Mouse (Mus musculus): ENCODE results near the gene Slc15a3.

Gene Slc15a3

GRCm38 (mm10) chr19:10869241-10869885, 29.8 kb downstream of the Slc15a3 start:
- no peak for DNase-seq (ENCODE audit: low spot score in 2 of 2)

GRCm38 (mm10) chr19:10869886-10870527, 30.5 kb downstream of the Slc15a3 start, which contains the start of gene Tmem132a:
Tmem132a (minus strand) TSS chr19:10869940.
- DNase-seq (ENCODE audit: low spot score in 2 of 2), result no peak

GRCm38 (mm10) chr19:10870676-10871075, 31.1 kb downstream of the Slc15a3 start:
- no peak for DNase-seq (ENCODE audit: low spot score in 2 of 2)

GRCm38 (mm10) chr19:10871328-10871961, 31.9 kb downstream of the Slc15a3 start:
- no peak for DNase-seq (ENCODE audit: low spot score in 2 of 2)

- DNase-seq (ENCODE audit: low spot score in 2 of 2), result no peak
Observed at GRCm38 (mm10) chr19:10878201-10878837, 38.8 kb downstream of the Slc15a3 start.

- DNase-seq (ENCODE audit: low spot score in 2 of 2), result peak; percentile 34 to 56
Observed at GRCm38 (mm10) chr19:10880085-10880974, 40.8 kb downstream of the Slc15a3 start.

GRCm38 (mm10) chr19:10880975-10881425, 41.5 kb downstream of the Slc15a3 start:
- DNase-seq (ENCODE audit: low spot score in 2 of 2), result no peak

GRCm38 (mm10) chr19:10881426-10882154, 42.1 kb downstream of the Slc15a3 start, which contains the start of gene Tmem109:
Tmem109 (minus strand) TSS chr19:10882001.
- DNase-seq (ENCODE audit: low spot score in 2 of 2), result peak; percentile 72 to 81

- no peak for DNase-seq (ENCODE audit: low spot score in 2 of 2)
Observed at GRCm38 (mm10) chr19:10892201-10892600, 52.7 kb downstream of the Slc15a3 start.

GRCm38 (mm10) chr19:10895016-10895528, 55.5 kb downstream of the Slc15a3 start, which contains the start of gene Prpf19:
Prpf19 (plus strand) TSS chr19:10895231.
- peak; percentile 90 to 93 for DNase-seq (ENCODE audit: low spot score in 2 of 2)

- DNase-seq (ENCODE audit: low spot score in 2 of 2), result no peak
Observed at GRCm38 (mm10) chr19:10895708-10896107, 56.2 kb downstream of the Slc15a3 start.

- DNase-seq (ENCODE audit: low spot score in 2 of 2), result no peak
Observed at GRCm38 (mm10) chr19:10896849-10897248, 57.3 kb downstream of the Slc15a3 start.

GRCm38 (mm10) chr19:10897491-10897890, 58.0 kb downstream of the Slc15a3 start:
- DNase-seq (ENCODE audit: low spot score in 2 of 2), result no peak

GRCm38 (mm10) chr19:10900315-10900714, 60.8 kb downstream of the Slc15a3 start:
- no peak for DNase-seq (ENCODE audit: low spot score in 2 of 2)

GRCm38 (mm10) chr19:10901046-10901445, 61.5 kb downstream of the Slc15a3 start:
- no peak for DNase-seq (ENCODE audit: low spot score in 2 of 2)

GRCm38 (mm10) chr19:10904512-10904911, 65.0 kb downstream of the Slc15a3 start:
- no peak for DNase-seq (ENCODE audit: low spot score in 2 of 2)

GRCm38 (mm10) chr19:10904927-10905727, 65.6 kb downstream of the Slc15a3 start:
- DNase-seq (ENCODE audit: low spot score in 2 of 2), result no peak

GRCm38 (mm10) chr19:10905728-10906000, 66.1 kb downstream of the Slc15a3 start:
- no peak for DNase-seq (ENCODE audit: low spot score in 2 of 2)

GRCm38 (mm10) chr19:10907891-10908290, 68.4 kb downstream of the Slc15a3 start:
- peak in 1 of 2 experiments; percentile 53 for DNase-seq (ENCODE audit: low spot score in 2 of 2)
